Mouse (Mus musculus) left cerebral cortex, postnatal 36 days (tissue): ENCODE measurements at regions not wholly inside any gene's neighbourhood (a gene's known extent, or its start where the extent isn't known, plus 50 kb on each side); places are given as distances from the start of the nearest gene placed in this dataset.
A peak's percentile ranks its signal among the peaks of the same experiment; 100 is the strongest.

ENCODE experiments used
- DNase-seq, 2 experiments: peaks; one replicate each; pipeline ENCODE4 v3.0.0; 2021 to 2022; ENCODE audit warnings: low spot score in 2 of 2, mixed read lengths in 1 of 2
- intact Hi-C: fragments of 180-260 bp; cut with DNase I; formaldehyde crosslinking; loops from one replicate; pipeline ENCODE4 v1.15.1; 2025

DNA sequence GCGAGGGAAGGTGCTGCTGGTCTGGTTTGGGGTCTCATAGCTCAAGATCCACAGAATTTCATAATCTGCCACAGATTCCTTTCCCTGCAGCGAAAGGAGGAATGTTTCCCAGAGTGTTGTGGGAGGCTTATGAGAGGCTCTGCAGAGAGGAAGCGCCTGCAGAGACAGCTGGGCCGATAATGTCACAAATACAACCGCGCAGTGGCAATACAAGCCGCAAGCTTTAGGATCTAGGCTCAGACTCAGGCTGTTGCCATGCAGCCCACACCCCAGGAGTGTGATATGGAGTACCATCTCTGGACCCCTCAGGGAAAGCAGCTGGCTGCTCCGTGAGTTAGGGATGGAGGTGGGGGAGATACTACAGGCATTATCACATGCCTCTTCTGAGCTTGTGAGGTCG is 130.2 kb downstream of the Tex29 start:
- peak; percentile 18 to 36 for DNase-seq
- intact Hi-C loops, result no loop called here

DNA sequence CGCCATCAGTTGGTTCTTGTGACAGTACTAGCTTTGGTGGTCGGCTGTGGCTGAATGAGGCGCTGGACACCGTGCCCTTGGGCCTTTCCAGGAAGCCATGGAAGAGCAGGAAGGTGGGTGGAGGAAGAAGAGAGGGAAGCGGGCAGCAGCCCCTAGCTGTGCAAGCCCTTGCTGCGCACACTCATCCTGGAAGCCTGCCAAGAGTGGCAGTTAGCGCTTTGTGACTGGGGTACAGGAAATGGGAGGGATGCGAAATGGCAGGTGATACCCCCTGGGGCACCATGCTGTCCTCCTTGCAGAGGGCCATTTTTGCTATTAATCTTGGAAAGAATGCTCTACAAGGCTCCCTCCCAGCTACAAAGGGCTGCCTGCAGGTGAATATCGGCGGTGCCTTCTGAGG is 133.2 kb downstream of the Tex29 start:
- intact Hi-C loops, result no loop called here
- DNase-seq, result no peak

DNA sequence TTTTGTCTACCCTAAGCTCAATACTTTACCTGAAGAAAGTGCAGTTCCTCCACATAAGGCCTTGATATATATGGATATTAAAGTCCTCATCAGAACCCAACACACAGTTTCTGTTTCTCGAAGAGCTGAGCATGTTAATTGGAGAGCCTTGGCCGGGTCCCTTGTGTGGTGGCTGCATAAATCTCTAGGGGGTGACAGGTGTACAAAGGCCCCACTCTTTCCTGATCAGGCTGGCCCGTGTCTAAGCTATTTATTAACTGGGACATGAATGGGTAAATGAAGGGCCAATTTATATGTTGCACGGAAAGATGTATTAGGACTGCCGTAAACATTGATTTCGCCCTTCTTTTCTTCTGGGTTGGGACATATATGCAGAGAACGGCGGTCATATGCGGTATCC is 136.8 kb downstream of the Tex29 start:
- intact Hi-C loops, result no loop called here
- DNase-seq, result no peak

DNA sequence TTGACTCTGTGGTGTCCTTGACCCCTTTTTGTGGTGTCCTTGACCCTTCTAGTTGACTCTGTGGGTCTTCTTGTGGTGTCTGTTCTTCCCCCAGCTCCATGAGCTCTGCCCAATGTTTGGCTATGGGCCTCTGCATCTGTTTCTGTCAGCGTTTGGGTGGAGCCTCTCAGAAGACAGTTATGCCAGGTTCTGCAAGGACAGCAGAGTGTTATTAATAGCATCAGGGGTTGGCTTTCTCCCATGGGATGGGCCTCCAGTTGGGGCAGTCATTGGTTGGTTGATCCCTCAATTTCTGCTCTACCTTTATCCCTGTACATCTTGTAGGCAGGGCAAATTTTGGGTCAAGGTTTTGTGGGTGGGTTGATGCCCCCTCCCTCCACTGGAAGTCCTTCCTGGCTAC is 138.8 kb downstream of the Tex29 start:
- DNase-seq, result no peak
- intact Hi-C loops, result no loop called here

DNA sequence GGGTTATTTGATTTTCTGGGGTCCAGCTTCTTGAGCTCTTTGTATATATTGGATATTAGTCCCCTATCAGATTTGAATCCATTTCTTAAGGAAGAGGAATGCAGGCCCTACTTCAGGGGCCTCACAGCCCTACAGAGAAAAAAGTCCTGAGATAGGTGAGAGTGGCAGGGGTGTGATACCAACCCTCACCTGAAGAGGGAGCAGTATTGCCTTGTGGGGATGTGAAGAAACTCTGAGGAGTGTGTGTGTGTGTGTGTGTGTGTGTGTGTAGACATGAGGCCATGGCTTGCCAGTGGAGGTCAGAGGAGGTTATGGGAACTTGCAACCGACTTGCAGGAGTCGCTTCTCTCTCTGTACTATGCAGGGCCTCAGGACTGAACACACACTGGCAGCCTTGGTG is 141.2 kb downstream of the Tex29 start:
- no peak for DNase-seq
- intact Hi-C loops, result no loop called here

DNA sequence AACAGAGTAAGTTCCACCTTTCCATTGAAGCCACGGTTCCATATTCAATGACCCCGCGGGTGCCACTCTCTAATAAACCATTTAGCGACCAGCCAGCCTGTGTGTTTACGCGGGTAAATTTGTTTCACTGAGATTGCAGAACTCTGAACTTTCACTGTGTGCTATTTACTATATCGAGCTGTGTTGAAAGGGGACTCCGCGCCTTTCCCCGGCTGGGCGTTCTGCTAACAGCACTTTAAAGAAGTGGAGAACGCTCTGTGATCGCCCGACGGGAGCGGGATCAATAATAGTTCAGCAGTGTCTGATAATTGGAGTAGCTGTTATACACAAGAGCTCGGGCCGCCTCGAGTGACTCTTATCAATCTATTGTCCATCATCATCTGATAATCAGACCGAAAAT is 149.8 kb downstream of the Tex29 start:
- intact Hi-C loops, result loop anchor here (10.0 kb wide), 1 partner anchor 175 kb away; no protein-coding TSS in a partner anchor
- no peak for DNase-seq

DNA sequence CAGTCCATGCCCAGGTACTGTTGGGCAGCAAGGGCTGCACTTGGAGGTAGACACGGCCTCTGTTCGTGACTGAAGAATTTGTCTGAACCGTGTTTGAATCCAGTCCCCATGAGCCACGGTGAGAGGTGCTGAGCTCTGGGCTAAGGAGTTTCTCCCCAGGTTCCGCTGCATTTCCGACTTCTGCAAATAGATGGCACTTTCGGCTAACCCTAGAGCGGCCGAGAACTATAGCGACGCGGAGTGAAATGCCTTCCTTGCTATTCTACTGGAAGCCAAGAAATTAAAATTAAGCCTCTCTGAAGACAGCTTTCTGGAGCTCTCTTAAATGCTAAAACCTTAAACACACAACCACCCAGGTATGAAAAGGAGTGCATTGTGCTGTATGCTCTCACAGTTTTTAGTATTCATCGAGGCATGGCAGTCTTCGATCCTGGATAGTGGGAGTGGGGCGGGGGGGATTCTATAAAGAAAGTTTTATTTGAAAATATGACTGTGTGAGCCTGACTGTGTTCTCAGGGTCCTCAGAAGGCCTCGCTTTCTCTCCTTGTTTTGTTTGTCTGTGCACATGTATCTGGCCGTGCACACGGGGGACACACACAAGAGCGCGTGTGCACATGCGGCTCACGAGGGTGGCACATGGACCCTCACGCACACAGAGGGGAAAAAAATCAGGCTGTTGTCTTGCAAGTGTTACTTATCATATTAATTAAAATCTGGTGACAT is 159.6 kb downstream of the Tex29 start:
- DNase-seq, result peak; percentile 59 to 62
- intact Hi-C loops, result loop anchor here (2.0 to 10.0 kb wide), 3 partner anchors 165 to 561 kb away; no protein-coding TSS in a partner anchor

DNA sequence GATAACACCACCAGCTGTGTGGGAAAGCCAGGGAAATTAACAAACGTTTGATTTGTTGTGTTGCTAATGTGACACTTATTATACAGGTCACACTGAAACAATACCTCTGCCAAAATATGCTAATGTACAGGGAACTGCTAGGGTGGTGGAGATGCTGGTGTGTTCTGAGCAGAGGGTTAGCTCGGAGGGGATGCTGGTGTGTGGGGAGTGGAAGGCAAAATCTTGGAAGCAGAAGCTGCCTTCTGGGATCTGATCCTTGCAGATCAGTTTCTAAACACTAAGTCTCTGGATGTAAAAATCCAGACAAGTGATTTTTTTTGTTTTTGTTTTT is 160.2 kb downstream of the Tex29 start:
- no peak for DNase-seq
- intact Hi-C loops, result no loop called here

DNA sequence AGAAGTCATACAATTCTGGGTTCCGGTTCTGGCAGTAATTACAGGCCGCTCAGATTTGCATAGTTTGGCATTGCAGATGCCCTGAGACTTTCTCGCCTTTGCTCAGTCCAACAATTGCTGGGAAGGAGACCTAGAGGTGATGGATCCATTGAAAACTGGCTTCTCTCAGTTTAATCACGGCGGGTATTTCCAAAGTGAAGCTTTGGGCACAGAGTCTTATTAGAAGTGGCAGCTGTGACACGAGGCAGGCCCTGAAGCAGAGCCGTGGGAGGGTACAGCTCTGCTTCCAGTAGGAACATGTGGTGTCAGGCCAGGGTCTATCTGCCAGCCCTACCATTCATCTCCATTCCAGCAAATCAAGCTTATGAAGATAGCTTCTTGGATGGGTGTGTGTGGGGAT is 164.0 kb downstream of the Tex29 start:
- intact Hi-C loops, result no loop called here
- no peak for DNase-seq

DNA sequence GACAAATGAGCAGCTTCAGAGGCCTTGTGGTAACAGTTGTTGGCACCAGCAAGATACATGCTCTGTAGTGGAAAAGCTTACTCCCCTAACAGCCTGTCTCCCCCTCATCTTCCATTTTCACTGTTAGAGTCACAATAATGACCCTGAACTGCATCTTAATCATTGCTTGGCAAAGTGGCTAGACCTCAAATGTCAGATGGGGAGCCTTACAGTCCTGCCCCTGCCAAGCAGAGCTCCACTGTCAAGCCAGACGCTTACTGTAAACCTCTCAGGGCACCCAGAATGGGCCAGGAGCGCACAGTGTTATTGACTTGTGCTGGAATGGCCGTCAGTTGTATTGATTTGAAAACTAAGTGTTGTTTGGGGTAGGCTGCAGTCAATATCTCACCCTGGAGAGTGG is 172.5 kb downstream of the Tex29 start:
- DNase-seq, result no peak
- intact Hi-C loops, result no loop called here

DNA sequence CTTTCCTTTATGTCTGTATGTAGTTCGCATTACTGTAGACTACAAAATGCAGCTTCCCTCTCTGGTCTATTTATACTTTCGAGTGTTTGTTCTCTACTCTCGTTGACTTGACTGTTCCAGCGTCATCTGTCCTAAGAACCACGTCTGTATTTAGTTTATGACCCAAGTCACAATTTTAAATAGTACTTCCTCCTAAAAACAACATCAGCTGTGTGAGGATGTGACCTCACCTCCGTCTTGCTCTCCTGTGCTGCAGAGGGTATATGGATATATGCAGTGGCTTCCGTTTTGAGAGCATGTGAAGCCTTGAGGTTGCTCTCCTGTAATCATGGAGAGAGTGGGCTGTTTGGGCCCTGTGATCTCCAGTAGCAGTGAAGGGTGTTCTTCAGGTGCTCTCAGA is 177.5 kb downstream of the Tex29 start:
- intact Hi-C loops, result no loop called here
- DNase-seq, result no peak

DNA sequence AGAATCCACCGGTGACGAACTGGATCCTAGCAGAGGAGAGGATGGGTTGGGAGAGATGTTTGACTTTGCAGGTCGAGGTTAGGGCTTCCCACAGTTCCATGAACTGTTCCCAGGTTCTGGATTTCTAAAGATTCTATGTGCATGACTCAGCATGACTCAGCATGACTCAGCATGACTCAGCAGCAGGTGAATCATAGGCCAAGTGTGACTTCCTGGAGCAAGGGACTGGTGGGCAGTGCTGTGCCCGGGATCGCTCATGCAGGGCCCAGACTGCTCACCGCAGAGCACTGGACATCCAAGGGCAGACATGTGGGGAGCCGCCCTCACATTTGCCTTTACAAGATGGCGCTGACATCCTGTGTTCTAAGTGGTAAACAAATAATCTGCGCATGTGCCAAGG is 179.0 kb downstream of the Tex29 start:
- no peak for DNase-seq
- intact Hi-C loops, result no loop called here

DNA sequence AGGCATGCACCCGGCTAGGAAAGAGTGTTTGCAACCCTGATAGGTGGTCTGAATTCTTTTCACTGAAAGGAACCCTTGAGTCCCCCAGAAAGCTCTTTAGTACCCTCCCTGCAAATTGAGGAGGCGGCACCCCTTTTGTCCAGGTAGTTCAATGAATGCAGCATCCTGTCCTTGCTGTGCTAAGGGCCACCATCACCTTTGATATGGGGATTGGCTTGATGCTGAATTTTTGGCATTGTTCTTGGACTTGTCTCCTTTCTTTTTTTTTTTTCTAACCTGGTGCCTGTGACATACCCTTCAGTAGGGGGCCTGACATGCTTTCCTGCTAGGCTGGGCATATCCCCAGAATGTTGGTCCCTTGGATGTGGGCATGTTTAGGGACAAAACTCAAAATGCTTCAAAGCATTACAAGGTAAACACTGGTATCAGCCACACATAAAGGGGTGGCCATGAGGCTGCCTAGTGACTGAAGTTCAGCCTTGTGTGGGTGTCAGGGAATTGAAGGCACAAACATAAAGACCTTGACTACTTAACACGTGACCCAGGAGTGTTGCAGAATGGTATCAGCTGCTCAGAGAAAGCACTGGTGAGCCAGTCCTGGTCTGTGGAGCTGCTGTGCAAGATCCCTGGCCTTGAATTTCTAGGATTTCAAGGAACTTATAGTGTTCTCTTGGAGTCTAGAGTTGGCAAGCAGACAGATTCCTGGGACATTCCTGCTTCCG is 183.6 kb downstream of the Tex29 start:
- intact Hi-C loops, result no loop called here
- no peak for DNase-seq

DNA sequence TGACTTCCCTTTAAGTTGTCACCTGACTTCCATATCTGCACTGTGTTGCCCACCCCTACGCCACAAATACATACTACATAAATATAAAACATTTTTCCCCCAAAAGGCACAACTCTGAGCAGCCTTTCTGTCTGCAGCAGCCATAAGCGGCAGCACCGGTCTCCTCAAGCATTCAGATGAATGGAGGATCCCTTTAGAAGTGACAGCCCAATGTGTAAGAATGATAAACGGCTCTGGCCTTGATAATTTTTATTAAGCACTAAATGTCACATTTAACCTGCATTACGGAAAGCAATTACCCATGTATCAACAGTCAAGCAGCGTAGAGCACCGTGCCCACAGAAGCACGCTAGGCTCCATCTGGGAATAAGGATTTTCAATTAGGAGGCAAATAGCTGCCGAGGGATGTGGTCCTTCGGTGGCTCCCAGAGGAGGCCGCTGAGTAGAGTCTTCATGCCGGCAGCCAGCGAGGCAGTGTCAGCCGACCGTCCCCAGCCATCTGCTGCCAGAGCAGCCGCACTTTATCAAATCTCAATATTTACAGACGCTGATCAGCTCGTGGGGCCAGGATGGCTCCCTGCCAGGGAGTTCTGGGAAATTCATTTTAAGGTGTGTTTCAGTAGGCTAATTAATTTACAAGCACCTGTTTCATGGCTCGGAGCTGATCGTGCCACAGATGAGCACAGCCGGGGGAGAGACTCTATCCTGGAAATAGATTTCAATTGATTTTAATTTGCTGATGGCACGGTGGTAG is 190.3 kb downstream of the Tex29 start:
- intact Hi-C loops, result no loop called here
- no peak for DNase-seq

DNA sequence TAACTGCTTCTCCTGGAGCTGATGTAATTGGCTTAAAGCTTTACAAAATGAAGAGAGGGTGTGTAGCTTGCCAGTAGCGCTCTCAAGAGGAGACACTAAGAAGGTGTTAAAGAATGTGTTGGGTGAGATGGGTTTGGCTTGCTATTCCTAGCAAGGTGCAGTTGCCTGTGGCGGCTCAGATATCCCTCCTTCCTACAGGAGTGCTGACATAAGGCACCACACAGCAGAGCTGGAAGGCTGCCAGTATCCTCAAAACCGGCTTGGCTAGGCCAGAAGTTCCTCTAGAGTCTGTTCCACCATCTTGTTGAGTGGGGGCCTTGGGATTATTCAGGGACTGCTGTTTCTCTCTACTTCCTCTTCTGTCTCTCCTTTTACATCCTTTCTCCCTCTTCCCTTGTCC is 191.5 kb downstream of the Tex29 start:
- intact Hi-C loops, result no loop called here
- peak; percentile 24 to 29 for DNase-seq

DNA sequence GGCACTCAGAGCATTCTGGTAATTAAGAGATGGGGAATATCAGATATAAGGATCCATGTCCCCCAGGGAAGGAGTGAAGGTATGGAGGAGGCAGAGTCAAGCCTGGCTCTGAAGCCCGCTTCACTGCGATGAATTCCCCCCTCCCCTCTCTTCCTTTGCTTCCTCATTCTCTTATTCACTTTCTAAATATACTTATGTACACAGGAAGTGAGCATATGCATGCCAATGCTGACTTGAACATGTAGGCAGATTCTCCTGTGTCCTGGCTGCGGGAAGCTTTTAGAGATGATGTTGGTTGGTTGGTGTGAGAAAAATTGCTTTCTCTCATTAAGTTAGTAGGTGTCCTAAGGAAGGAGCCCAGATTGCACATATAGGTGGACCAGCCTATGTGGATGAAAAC is 192.1 kb downstream of the Tex29 start:
- DNase-seq, result peak in 1 of 2 experiments; percentile 12
- intact Hi-C loops, result no loop called here

DNA sequence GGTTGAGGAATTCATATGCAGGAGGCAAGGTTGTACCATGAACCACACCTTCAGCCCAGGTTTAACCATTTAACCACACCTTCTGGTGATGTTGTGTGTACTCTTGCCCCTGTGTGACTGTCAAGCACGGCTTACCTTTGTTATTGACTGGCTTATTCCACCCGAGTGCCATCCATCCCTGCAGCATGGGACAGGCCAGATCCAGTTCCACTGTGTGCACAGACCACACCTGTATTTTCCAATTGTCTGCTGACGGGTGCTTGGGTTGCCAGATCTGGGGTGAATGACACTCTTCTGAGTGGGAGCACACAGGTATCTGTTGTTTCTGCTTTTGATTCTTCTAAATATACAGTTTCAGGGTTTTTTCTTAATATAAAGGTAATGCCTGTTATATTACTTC is 196.1 kb downstream of the Tex29 start:
- intact Hi-C loops, result no loop called here
- no peak for DNase-seq

DNA sequence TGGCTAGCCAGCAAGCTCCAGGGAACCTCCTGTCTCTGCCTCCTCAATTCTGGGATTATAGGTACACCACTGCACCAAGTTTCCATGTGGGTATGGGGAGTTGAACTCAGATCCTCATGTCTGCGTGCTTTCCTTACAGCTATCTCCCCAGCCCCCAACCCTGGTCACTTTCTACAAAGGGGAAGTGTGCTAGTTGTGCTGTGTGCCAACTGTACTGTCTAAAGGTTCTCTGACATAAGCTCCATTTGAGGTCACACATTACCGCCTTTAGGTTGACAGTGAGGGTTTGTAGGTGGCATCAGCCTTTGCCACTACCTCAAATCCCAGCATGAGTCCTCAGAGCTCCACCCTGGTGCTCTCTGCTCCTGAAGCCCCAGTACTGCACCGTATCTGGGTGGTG is 200.7 kb downstream of the Tex29 start:
- no peak for DNase-seq
- intact Hi-C loops, result no loop called here

DNA sequence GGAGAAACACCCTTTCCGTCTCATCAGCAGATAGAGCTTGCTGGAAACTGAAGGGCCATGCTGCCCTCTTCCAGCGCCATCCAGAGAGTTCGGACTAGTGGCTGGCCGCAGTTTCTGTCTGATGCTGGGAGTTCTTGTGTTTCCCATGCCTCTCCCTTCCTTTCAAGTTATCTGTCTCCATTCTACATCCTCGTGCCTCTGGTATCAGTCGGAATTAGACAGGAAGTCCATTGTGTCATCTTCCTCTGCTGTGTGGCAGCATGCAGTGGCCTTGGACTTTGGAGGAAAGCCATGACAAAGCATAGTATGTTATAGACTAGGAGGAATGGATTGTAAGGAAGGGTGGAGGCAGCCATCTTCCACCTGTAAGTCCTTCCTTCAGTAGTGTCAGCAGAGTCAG is 201.4 kb downstream of the Tex29 start:
- DNase-seq, result no peak
- intact Hi-C loops, result no loop called here

DNA sequence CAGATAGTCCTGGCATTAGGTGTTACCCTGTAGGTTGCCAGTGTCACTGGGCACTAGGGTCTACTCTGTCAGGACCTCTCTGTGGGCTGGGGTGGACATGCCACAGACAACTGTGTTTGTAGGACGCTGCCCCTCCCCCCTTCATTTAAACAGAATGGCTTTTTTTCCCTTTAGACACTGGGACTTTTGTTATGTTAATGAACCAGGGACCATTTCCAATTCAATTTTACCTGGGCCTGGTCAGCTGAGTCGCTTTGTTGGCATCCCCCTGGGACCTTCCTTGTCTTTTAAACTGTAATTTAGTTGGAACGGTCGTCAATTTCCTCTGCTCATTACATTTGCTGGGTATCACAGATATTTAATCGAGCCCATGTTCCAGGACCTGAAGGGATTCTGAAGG is 210.6 kb downstream of the Tex29 start:
- no peak for DNase-seq
- intact Hi-C loops, result no loop called here

DNA sequence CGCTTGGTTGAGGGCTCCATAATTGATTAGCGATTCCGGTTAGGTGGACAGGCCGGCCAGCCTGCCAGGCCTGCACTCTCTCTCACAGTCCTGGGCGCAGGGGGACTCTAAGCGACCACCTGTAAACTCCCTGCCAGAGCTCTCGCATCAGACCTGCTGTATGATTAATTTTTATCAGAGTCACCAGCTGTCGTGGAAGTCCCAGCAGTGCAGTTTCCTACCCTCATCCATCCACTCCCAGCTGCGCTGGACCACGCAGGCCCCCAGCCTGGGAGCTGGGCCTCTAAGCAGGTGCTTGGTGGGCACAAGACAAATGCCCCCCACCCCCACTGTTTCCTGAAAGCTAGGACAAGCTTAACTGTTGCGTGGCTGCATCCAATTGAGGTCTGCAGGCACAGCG is 211.1 kb downstream of the Tex29 start:
- DNase-seq, result no peak
- intact Hi-C loops, result no loop called here
